Mouse (Mus musculus): ENCODE data around the gene Krt77. TPM values are rescaled to one million over a fixed set of nuclear protein-coding genes. Genes with fewer than 3 reads are reported as not detected.

Krt77 gene
- total RNA-seq, 1 experiment = not detected

- no peak overlapping the region for H3K9ac ChIP-seq (ENCODE audit: insufficient read depth, low read depth, low read length, poor library complexity, severe bottlenecking)
- in situ Hi-C loops (cut with MboI; ENCODE audit: low sequenced_read_pairs in 2 of 2, unreplicated experiment in 2 of 2) = no loop called here
These were observed 25.7 kb upstream of the Krt77 start for GRCm38 (mm10) chr15:101895216-101895615.

GRCm38 (mm10) chr15:101892820-101893219 lies 23.3 kb upstream of the Krt77 start, which contains the start of gene Krt76:
Gene Krt76, minus strand, starts transcription at chr15:101892920.
- Histone ChIP-seq H3K27ac (ENCODE audit: insufficient read depth, low read depth, low read length, poor library complexity, severe bottlenecking) (no peak within 1 kb of the TSS), H3K4me3 (ENCODE audit: insufficient read depth in 1 of 2, low read depth in 1 of 2, low read length in 2 of 2, poor library complexity in 1 of 2, severe bottlenecking in 1 of 2) (no peak within 1 kb of the TSS), H3K4me1 (ENCODE audit: control insufficient read depth in 2 of 2, insufficient read depth in 2 of 2, low read length in 2 of 2, poor library complexity in 1 of 2) (no peaks in the 10 kb centered on the region), H3K9ac (ENCODE audit: insufficient read depth, low read depth, low read length, poor library complexity, severe bottlenecking) (no peak within 1 kb of the TSS), H3K36me3 (ENCODE audit: control insufficient read depth, insufficient read depth, low read length, poor library complexity, severe bottlenecking) (no peaks in the 10 kb centered on the region), H3K9me3 (ENCODE audit: control insufficient read depth, insufficient read depth, low read depth, low read length) (no peaks in the 10 kb centered on the region)
- TF ChIP-seq ZNF384 (IDR thresholded peaks at IDR 0.05; ENCODE audit: low read depth, low read length) (no peak), CHD2 (IDR thresholded peaks at IDR 0.05; ENCODE audit: low read depth, low read length) (no peak), MAFK (IDR thresholded peaks at IDR 0.05; ENCODE audit: insufficient read depth, low read depth, low read length) (no peak), HCFC1 (IDR thresholded peaks at IDR 0.05; ENCODE audit: borderline replicate concordance, insufficient read depth, low read length) (no peak), ZC3H11A (IDR thresholded peaks at IDR 0.05; ENCODE audit: borderline replicate concordance, low read depth, low read length) (no peak)
- DNase-seq (ENCODE audit: low read depth, low spot score) = no peak
- in situ Hi-C loops (cut with MboI; ENCODE audit: low sequenced_read_pairs in 2 of 2, unreplicated experiment in 2 of 2) = no loop called here

More at GRCm38 (mm10) chr15:101895216-101895615, 25.7 kb upstream of the Krt77 start:
- Histone ChIP-seq H3K36me3 (ENCODE audit: control insufficient read depth, insufficient read depth, low read length, poor library complexity, severe bottlenecking) (no peaks in the 10 kb centered on the region), H3K9me3 (ENCODE audit: control insufficient read depth, insufficient read depth, low read depth, low read length) (no peaks in the 10 kb centered on the region), H3K27ac (ENCODE audit: insufficient read depth, low read depth, low read length, poor library complexity, severe bottlenecking) (no peak overlapping the region), H3K4me1 (ENCODE audit: control insufficient read depth in 2 of 2, insufficient read depth in 2 of 2, low read length in 2 of 2, poor library complexity in 1 of 2) (no peaks in the 10 kb centered on the region), H3K4me3 (ENCODE audit: insufficient read depth in 1 of 2, low read depth in 1 of 2, low read length in 2 of 2, poor library complexity in 1 of 2, severe bottlenecking in 1 of 2) (no peak overlapping the region)
- DNase-seq (ENCODE audit: low read depth, low spot score) = no peak
- no peak for TF ChIP-seq HCFC1 (IDR thresholded peaks at IDR 0.05; ENCODE audit: borderline replicate concordance, insufficient read depth, low read length)
- no peak for TF ChIP-seq ZC3H11A (IDR thresholded peaks at IDR 0.05; ENCODE audit: borderline replicate concordance, low read depth, low read length)
- no peak for TF ChIP-seq CHD2 (IDR thresholded peaks at IDR 0.05; ENCODE audit: low read depth, low read length)
- no peak for TF ChIP-seq MAFK (IDR thresholded peaks at IDR 0.05; ENCODE audit: insufficient read depth, low read depth, low read length)
- TF ChIP-seq ZNF384 (IDR thresholded peaks at IDR 0.05; ENCODE audit: low read depth, low read length) = no peak

GRCm38 (mm10) chr15:101879776-101880175 lies 10.3 kb upstream of the Krt77 start:
- DNase-seq (ENCODE audit: low read depth, low spot score) = no peak
- Histone ChIP-seq H3K4me1 (ENCODE audit: control insufficient read depth in 2 of 2, insufficient read depth in 2 of 2, low read length in 2 of 2, poor library complexity in 1 of 2) (no peaks in the 10 kb centered on the region), H3K4me3 (ENCODE audit: insufficient read depth in 1 of 2, low read depth in 1 of 2, low read length in 2 of 2, poor library complexity in 1 of 2, severe bottlenecking in 1 of 2) (no peak overlapping the region), H3K9ac (ENCODE audit: insufficient read depth, low read depth, low read length, poor library complexity, severe bottlenecking) (no peak overlapping the region), H3K9me3 (ENCODE audit: control insufficient read depth, insufficient read depth, low read depth, low read length) (no peaks in the 10 kb centered on the region), H3K36me3 (ENCODE audit: control insufficient read depth, insufficient read depth, low read length, poor library complexity, severe bottlenecking) (no peaks in the 10 kb centered on the region), H3K27ac (ENCODE audit: insufficient read depth, low read depth, low read length, poor library complexity, severe bottlenecking) (no peak overlapping the region)
- TF ChIP-seq CHD2 (IDR thresholded peaks at IDR 0.05; ENCODE audit: low read depth, low read length) (no peak), MAFK (IDR thresholded peaks at IDR 0.05; ENCODE audit: insufficient read depth, low read depth, low read length) (no peak), HCFC1 (IDR thresholded peaks at IDR 0.05; ENCODE audit: borderline replicate concordance, insufficient read depth, low read length) (no peak), ZNF384 (IDR thresholded peaks at IDR 0.05; ENCODE audit: low read depth, low read length) (no peak), ZC3H11A (IDR thresholded peaks at IDR 0.05; ENCODE audit: borderline replicate concordance, low read depth, low read length) (no peak)
- in situ Hi-C loops (cut with MboI; ENCODE audit: low sequenced_read_pairs in 2 of 2, unreplicated experiment in 2 of 2) = no loop called here

- no peak for DNase-seq (ENCODE audit: low read depth, low spot score)
- Histone ChIP-seq H3K9me3 (ENCODE audit: control insufficient read depth, insufficient read depth, low read depth, low read length) (no peaks in the 10 kb centered on the region), H3K36me3 (ENCODE audit: control insufficient read depth, insufficient read depth, low read length, poor library complexity, severe bottlenecking) (no peaks in the 10 kb centered on the region), H3K27ac (ENCODE audit: insufficient read depth, low read depth, low read length, poor library complexity, severe bottlenecking) (no peak overlapping the region), H3K4me3 (ENCODE audit: insufficient read depth in 1 of 2, low read depth in 1 of 2, low read length in 2 of 2, poor library complexity in 1 of 2, severe bottlenecking in 1 of 2) (no peak overlapping the region), H3K4me1 (ENCODE audit: control insufficient read depth in 2 of 2, insufficient read depth in 2 of 2, low read length in 2 of 2, poor library complexity in 1 of 2) (no peaks in the 10 kb centered on the region), H3K9ac (ENCODE audit: insufficient read depth, low read depth, low read length, poor library complexity, severe bottlenecking) (no peak overlapping the region)
- in situ Hi-C loops (cut with MboI; ENCODE audit: low sequenced_read_pairs in 2 of 2, unreplicated experiment in 2 of 2) = no loop called here
- TF ChIP-seq HCFC1 (IDR thresholded peaks at IDR 0.05; ENCODE audit: borderline replicate concordance, insufficient read depth, low read length) = no peak
These were observed 8.5 kb upstream of the Krt77 start for GRCm38 (mm10) chr15:101878041-101878440.

GRCm38 (mm10) chr15:101874383-101874782 lies 4.9 kb upstream of the Krt77 start:
- DNase-seq (ENCODE audit: low read depth, low spot score) = no peak
- in situ Hi-C loops (cut with MboI; ENCODE audit: low sequenced_read_pairs in 2 of 2, unreplicated experiment in 2 of 2) = no loop called here
- Histone ChIP-seq H3K36me3 (ENCODE audit: control insufficient read depth, insufficient read depth, low read length, poor library complexity, severe bottlenecking) (no peaks in the 10 kb centered on the region), H3K4me1 (ENCODE audit: control insufficient read depth in 2 of 2, insufficient read depth in 2 of 2, low read length in 2 of 2, poor library complexity in 1 of 2) (no peaks in the 10 kb centered on the region), H3K4me3 (ENCODE audit: insufficient read depth in 1 of 2, low read depth in 1 of 2, low read length in 2 of 2, poor library complexity in 1 of 2, severe bottlenecking in 1 of 2) (no peak overlapping the region), H3K27ac (ENCODE audit: insufficient read depth, low read depth, low read length, poor library complexity, severe bottlenecking) (no peak overlapping the region), H3K9ac (ENCODE audit: insufficient read depth, low read depth, low read length, poor library complexity, severe bottlenecking) (no peak overlapping the region), H3K9me3 (ENCODE audit: control insufficient read depth, insufficient read depth, low read depth, low read length) (no peaks in the 10 kb centered on the region)
- TF ChIP-seq MAFK (IDR thresholded peaks at IDR 0.05; ENCODE audit: insufficient read depth, low read depth, low read length) (no peak), HCFC1 (IDR thresholded peaks at IDR 0.05; ENCODE audit: borderline replicate concordance, insufficient read depth, low read length) (no peak), ZC3H11A (IDR thresholded peaks at IDR 0.05; ENCODE audit: borderline replicate concordance, low read depth, low read length) (no peak), CHD2 (IDR thresholded peaks at IDR 0.05; ENCODE audit: low read depth, low read length) (no peak), ZNF384 (IDR thresholded peaks at IDR 0.05; ENCODE audit: low read depth, low read length) (no peak)

All from ES-E14 (cell line).